Mouse (Mus musculus) lung, postnatal 0 days (tissue): Measurements from ENCODE around the gene Uvssa.

Source experiments
- CTCF ChIP-seq: IDR thresholded peaks from 2 replicates; pipeline ENCODE4 v1.5.1; 2016; ENCODE audit warnings: antibody characterized with exemption, mild to moderate bottlenecking
- EP300 ChIP-seq: IDR thresholded peaks from 2 replicates; pipeline ENCODE4 v1.6.1; 2016; ENCODE audit warnings: antibody characterized with exemption, mild to moderate bottlenecking, control low read depth

DNA sequence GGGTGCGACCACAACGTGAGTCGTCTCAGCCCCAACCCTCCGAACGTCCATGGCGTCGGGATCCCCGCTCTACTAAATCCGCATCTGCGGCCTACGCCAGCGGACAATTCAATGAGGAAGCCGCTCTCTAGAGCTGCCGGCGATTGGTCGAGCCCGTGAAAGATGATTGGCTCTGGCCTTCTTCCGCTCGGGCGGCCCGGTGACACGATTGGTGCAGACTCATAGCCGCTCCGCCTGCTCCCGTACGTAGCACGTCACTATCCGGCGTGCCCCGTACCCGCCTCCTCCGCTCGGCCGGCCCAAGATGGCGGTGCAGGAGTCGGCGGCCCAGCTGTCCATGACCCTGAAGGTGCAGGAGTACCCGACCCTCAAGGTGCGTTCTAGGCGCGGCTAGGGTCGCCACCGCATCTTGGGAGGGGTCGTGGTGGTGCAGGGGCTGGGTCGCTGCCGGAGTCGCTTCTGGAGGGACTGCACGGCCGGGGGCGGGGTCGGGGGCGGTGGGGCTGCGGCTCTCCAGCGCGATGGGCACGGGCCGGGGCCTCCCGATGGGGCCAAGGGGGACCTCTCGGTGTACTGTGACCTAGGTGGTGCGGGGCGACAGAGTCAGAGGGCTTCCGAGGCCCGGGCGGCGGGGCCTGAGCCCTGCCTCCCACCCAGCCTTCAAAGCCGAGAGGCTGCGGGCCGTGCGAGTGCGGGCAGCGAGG is 42.9 kb upstream of the Uvssa start, which contains the start of gene Maea:
- TF ChIP-seq EP300 (no peak), CTCF (no peak)
